Comparison of ENCODE assay signal across 12 mouse cellular contexts in genomic region chr3:100485390-100486132, GRCm38 (mm10). TPM values are rescaled to one million over a fixed set of nuclear protein-coding genes. Genes with fewer than 3 reads are reported as not detected.
DNase-seq lines count a peak whose midpoint lies in the region; ATAC-seq and TF ChIP-seq lines count a peak whose summit lies in the region.
"Had no signal": no experiment of that assay in that cellular context is flagged by ENCODE, and none has a peak within 500 bp of the region (broad histone marks: within the 10 kb centered on the region; RNA-seq: fewer than 3 reads in every experiment).

No protein-coding gene starts in this region.

- TF ChIP-seq POLR2A in lung, adult 2 months (IDR thresholded peaks at IDR 0.05; ENCODE audit: borderline replicate concordance, extremely low read depth, low read depth, low read length) = no peak

- ATAC-seq in erythroblast, adult 5-6 weeks (replicated peaks; ENCODE audit: low FRiP score, poor library complexity, severe bottlenecking) = no peak
- ATAC-seq in liver, embryonic 16.5 days (ENCODE audit: low read depth) = no peak
- no peak for ATAC-seq in erythroid progenitor cell, adult 5-6 weeks (replicated peaks; ENCODE audit: low FRiP score, poor library complexity, severe bottlenecking)
- ATAC-seq in midbrain, embryonic 14.5 days (ENCODE audit: low FRiP score, low TSS enrichment) = no peak
- ATAC-seq: hindbrain, embryonic 16.5 days; Patski had no signal

- no peak for TF ChIP-seq CTCF in lung, adult 2 months (IDR thresholded peaks at IDR 0.05; ENCODE audit: insufficient read depth, low read length)

- H3K27ac ChIP-seq in liver, embryonic 16.5 days (ENCODE audit: low read length) = peak overlapping the region; percentile 97
- H3K27ac ChIP-seq in midbrain, embryonic 14.5 days (replicated peaks; ENCODE audit: low read depth, low read length) = no peak overlapping the region
- H3K27ac ChIP-seq: macrophage; neural tube, embryonic 13.5 days had no signal

- H3K27me3 ChIP-seq in erythroblast, embryonic 14.5 days (ENCODE audit: control insufficient read depth) = peaks cover 10% of the 10 kb centered on the region; the same call in 1 of the 2 replicates
- peaks cover 4% of the 10 kb centered on the region for H3K27me3 ChIP-seq in liver, embryonic 16.5 days (ENCODE audit: control insufficient read depth, insufficient read depth, low read depth, low read length)
- peaks cover 38% of the 10 kb centered on the region for H3K27me3 ChIP-seq in midbrain, embryonic 14.5 days (ENCODE audit: control insufficient read depth, insufficient read depth, low read length)
- H3K27me3 ChIP-seq: Patski had no signal

- WGBS in lung, adult 2 months = 59% methylated on average over 11 of the region's 11 CpGs
- WGBS in liver, embryonic 16.5 days (ENCODE audit: insufficient replicate concordance) = 54% methylated on average over 11 of the region's 11 CpGs
- 47% methylated on average over 11 of the region's 11 CpGs for WGBS in midbrain, embryonic 14.5 days

- peak; percentile 22 for DNase-seq in lung, adult 2 months
- DNase-seq in lung, postnatal 10 days = no peak
- DNase-seq in induced T-regulatory cell, adult 2 months (ENCODE audit: low read depth) = peak; percentile 61
- DNase-seq in midbrain, embryonic 14.5 days = no peak

- H3K4me1 ChIP-seq in erythroblast, embryonic 14.5 days (ENCODE audit: control insufficient read depth) = peaks cover 82% of the 10 kb centered on the region
- 0 out of 2 replicates have a peak, but pooled peaks cover 2% of the 10 kb centered on the region for H3K4me1 ChIP-seq in lung, adult 2 months (ENCODE audit: control insufficient read depth, insufficient read depth, low read length)
- H3K4me1 ChIP-seq in liver, embryonic 16.5 days (ENCODE audit: control insufficient read depth, low read depth, low read length) = peaks cover 50% of the 10 kb centered on the region
- peaks cover 10% of the 10 kb centered on the region; the same call in 1 of the 2 replicates for H3K4me1 ChIP-seq in midbrain, embryonic 14.5 days (ENCODE audit: control insufficient read depth, insufficient read depth, low read length)

- H3K4me3 ChIP-seq in erythroblast, embryonic 14.5 days (replicated peaks) = peak overlapping the region; percentile 99
- H3K4me3 ChIP-seq in lung, adult 2 months (replicated peaks; ENCODE audit: extremely low read depth, low read depth, low read length) = no peak overlapping the region
- peak overlapping the region; percentile 94 for H3K4me3 ChIP-seq in liver, embryonic 16.5 days (ENCODE audit: low read depth, low read length)
- no peak overlapping the region for H3K4me3 ChIP-seq in midbrain, embryonic 14.5 days (replicated peaks; ENCODE audit: low read depth, low read length)
- H3K4me3 ChIP-seq: neural tube, embryonic 13.5 days had no signal

- H3K9me3 ChIP-seq in erythroblast, embryonic 14.5 days (ENCODE audit: control insufficient read depth, low read length) = no peaks in the 10 kb centered on the region
- no peaks in the 10 kb centered on the region for H3K9me3 ChIP-seq in liver, embryonic 16.5 days (replicated peaks; ENCODE audit: control insufficient read depth, low read length)
- H3K9me3 ChIP-seq in midbrain, embryonic 14.5 days (ENCODE audit: control insufficient read depth, low read length) = no peaks in the 10 kb centered on the region
- H3K9me3 ChIP-seq: neural tube, embryonic 13.5 days had no signal

- H3K4me2 ChIP-seq in liver, embryonic 16.5 days (ENCODE audit: low read depth, low read length) = peak overlapping the region; percentile 86
- no peak overlapping the region for H3K4me2 ChIP-seq in midbrain, embryonic 14.5 days (ENCODE audit: low read length)
- H3K4me2 ChIP-seq: neural tube, embryonic 13.5 days had no signal

- peak overlapping the region; percentile 98 for H3K9ac ChIP-seq in liver, embryonic 16.5 days (ENCODE audit: low read depth, low read length)
- H3K9ac ChIP-seq in midbrain, embryonic 14.5 days (replicated peaks; ENCODE audit: low read length) = no peak overlapping the region
- H3K9ac ChIP-seq: neural tube, embryonic 13.5 days had no signal

- peaks cover 65% of the 10 kb centered on the region for H3K36me3 ChIP-seq in erythroblast, embryonic 14.5 days (ENCODE audit: control insufficient read depth)
- no peaks in the 10 kb centered on the region for H3K36me3 ChIP-seq in liver, embryonic 16.5 days (ENCODE audit: control insufficient read depth, insufficient read depth)
- no peaks in the 10 kb centered on the region for H3K36me3 ChIP-seq in midbrain, embryonic 14.5 days (ENCODE audit: control insufficient read depth, insufficient read depth, low read length)
- H3K36me3 ChIP-seq: neural tube, embryonic 13.5 days had no signal

RNA-seq across cellular contexts. Expression of gene Tent5c, which starts 3.6 kb away (rescaled TPM):
- polyA plus RNA-seq in erythroblast, embryonic 14.5 days (2012) = 7.2 and 9.3 TPM in 2 replicates
- total RNA-seq in erythroblast, adult 5-6 weeks (2015; ENCODE audit: low replicate concordance) = 608 and 670 TPM in 2 replicates
- total RNA-seq in erythroblast, adult 5-6 weeks (2017; ENCODE audit: low replicate concordance) = 1,090 and 1,183 TPM in 2 replicates
- 11.4 and 12.1 TPM in 2 replicates for polyA plus RNA-seq in lung, adult 2 months (2012; rRNA removed)
- polyA plus RNA-seq in liver, embryonic 16.5 days (2015; fragmentation: Nextera tagmentation; extraction: Ambion mirVana) = 115 and 132 TPM in 2 replicates
- 149 and 155 TPM in 2 replicates for total RNA-seq in erythroid progenitor cell, adult 5-6 weeks (2015; ENCODE audit: low replicate concordance)
- total RNA-seq in erythroid progenitor cell, adult 5-6 weeks (2017; ENCODE audit: low replicate concordance) = 207 and 233 TPM in 2 replicates
- 0.98 and 3.2 TPM in 2 replicates for polyA plus RNA-seq in midbrain, embryonic 14.5 days (2014; fragmentation: Nextera tagmentation; extraction: Ambion mirVana)

Comparison
In these comparisons a context has a peak if more than half of its experiments do, and no peak if none do; other contexts are left out.
1. DNase-seq: peak in lung, adult 2 months (single experiment) and induced T-regulatory cell, adult 2 months (single experiment); none in lung, postnatal 10 days (single experiment) and midbrain, embryonic 14.5 days (single experiment).
2. H3K4me3 ChIP-seq: peak in erythroblast, embryonic 14.5 days (single experiment) and liver, embryonic 16.5 days (single experiment); none in lung, adult 2 months (single experiment) and midbrain, embryonic 14.5 days (single experiment).